Mouse (Mus musculus) testis, postnatal 14 days (tissue): ENCODE results near the gene Igf1r.

Source experiments
- DNase-seq: peaks from one replicate; pipeline ENCODE4 v3.0.0; 2021; ENCODE audit warnings: low spot score

The Igf1r gene

GRCm38 (mm10) chr7:68227621-68228020, 275.0 kb downstream of the Igf1r start:
- no peak for DNase-seq

DNA sequence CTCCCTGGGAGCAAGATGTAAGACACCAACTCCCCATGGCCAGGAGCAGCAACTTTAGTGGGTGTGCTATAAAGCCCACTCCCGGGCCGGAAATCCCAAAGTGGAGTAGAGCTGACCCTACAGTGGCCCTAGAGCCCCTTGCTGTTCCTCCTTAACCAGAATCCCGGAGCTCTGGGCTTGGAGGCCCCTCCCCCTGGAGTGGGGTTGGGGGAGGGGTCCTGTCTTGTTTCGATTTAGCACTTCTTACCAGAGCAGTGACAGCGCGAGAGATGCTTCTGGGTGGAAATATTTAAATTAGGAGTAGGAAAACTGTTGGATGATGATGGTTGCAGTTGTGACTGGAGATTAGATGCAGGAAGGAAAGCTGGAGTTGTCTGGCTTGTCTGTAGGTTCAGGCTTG, 275.9 kb downstream of the Igf1r start:
- DNase-seq, result no peak

DNA sequence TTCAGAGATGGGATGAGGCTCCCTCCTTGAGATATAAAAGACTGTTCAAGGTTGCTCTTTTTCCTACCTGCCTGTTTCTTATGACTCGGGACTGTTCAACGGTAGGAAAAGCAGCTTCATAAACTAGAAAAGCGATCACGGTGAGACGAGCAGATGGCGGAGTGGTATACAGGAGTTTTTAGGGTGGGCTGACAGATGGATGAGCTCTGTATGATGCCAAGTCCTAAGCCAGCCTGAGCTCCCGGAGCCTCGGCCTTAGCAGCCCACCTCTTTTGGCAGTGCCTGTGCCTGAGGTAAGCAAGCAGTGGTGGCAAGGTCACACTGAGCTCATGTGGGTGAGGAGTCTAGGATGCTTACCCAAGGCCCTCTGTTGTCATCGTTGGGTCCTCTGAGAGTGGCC, 278.2 kb downstream of the Igf1r start:
- DNase-seq, result no peak

DNA sequence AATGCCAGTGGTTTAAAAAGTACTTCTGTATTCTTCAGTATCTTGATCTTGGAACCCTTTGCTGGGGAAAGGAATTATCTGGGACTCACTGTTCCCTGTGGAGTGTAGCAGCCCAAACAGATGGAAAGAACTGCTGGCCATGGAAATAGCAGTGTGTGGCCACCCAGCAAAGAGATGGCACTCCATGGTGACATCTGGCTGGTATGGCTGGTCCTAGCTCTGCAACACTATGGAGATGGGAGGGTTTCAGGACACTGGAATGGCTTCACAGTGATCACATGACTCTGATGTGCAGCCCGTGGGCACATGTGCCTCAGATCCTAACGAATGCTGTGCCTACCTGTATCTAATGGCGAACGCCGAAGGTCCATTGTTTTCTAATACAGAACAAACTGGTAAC, 279.9 kb downstream of the Igf1r start:
- no peak for DNase-seq

- no peak for DNase-seq
These were observed 281.1 kb downstream of the Igf1r start for GRCm38 (mm10) chr7:68233619-68234223.

DNA sequence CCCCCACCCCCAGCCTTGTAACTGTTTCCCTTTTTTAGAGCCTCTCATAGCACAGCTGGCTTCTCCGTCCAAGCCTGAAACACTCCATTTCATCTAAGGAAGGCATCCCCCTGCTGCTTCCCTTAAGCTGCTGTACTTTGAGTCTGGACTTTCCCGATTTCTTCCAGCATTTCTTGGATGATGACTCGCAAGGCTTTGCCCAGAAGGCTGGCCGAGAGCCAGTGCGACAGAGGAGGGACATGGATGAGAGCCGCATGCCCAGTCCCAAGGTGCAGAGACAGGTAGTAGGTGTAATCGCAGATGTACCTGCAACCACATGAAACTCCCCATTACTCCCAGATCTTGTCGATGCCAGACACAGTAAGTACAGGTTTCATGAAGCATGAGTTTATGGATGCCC, 284.2 kb downstream of the Igf1r start:
- no peak for DNase-seq

DNA sequence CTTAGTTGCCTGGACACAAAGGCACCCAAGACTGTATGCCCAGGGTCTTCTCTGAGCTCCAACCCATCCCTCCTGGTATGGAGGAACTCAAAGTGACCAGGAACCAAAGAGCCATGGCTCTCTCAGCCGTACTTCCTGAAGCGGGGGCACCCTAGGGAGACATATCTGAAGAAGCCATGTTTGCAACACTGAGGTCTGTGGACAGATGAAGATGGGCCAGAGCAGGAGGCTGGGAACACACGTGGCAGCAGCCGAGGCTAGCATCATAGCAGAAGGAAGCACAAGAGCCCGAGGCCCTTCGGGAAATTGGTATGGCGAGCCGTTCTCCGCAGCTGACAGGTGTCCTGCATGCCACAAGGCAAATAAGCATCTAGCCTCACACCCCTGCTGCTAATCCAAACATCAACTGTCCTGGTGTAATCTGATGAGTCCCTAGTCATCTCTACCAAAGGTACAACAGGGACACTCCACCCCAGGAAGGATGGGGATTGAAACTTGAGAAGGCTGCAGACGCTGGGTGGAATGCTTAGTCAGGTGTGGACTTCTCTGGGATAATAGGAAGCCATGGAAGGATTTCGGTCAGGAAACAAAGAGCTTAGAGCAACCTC, 286.7 kb downstream of the Igf1r start:
- no peak for DNase-seq

GRCm38 (mm10) chr7:68241205-68241604, 288.6 kb downstream of the Igf1r start:
- DNase-seq, result no peak

DNA sequence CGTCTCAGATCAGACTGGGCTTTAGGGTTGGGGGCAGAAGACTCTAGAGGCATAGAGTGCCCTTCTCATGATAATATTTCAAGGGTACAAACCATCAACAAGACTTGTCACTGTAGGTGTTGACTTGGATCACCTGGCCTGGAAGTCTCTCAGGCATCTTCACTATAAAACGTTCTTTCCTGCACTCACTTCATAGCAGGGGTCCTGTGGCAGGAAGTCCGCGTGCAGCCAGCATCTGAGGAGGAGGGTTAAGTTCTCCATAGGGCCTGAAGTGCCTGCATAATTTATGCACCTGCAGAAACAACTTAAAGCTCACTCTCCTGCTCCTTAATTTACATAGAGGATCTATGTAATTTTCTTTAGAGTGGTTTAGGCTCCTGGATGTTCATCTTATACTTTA, 293.1 kb downstream of the Igf1r start:
- DNase-seq, result no peak

DNA sequence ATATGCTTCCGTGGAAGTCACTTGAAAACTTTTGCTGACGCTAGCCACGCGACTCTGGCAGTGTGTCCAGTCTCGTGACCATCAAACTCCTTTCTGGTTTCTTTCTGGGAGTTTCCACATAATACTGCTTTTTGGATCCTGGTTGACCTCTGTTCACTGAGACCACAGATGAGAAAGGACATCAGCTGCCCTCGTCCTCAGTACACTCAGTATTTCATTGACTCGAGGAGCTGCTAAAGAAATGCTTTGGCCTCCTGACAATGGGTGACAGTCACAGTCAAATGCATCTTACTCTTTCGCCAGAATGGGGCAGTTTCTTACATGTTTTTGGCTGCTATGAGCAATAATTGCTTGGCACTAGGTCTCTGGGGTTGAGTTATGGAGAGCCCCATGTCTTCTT, 293.6 kb downstream of the Igf1r start:
- no peak for DNase-seq

DNA sequence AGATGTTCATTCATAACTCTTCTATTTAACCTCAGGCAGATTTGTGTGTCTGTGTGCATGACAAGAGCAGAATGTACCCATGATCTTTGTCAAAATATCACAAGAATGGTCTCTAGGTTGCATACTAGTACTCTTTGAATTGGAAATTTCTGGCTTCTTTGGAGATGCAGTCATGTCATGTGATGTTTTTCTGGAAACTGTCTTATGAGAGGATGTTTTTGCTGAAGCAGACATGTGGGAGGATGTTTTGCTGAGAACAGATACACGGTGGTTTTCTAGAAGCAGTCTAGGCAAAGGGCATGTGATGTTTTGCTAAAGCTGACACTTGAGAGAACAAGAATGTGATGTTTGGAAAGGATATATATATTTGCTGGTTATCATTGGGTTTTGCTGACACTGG, 297.8 kb downstream of the Igf1r start:
- DNase-seq, result no peak

DNA sequence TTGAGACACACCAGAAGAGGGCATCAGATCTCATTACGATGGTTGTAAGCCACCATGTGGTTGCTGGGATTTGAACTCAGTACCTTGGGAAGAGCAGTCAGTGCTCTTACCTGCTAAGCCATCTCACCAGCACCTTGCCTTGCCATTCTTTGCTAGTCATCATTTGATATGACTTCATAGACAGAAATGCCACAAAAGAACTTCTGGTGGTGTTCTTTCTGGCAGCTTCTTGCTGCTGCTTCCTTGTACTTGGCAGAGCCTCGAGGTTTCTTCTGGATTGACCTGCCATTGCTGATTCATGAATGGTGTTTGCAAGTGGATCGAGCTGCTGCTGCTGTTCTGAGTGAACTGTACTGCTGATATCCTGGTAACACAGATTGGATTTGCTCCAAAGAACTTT, 298.3 kb downstream of the Igf1r start:
- no peak for DNase-seq

DNA sequence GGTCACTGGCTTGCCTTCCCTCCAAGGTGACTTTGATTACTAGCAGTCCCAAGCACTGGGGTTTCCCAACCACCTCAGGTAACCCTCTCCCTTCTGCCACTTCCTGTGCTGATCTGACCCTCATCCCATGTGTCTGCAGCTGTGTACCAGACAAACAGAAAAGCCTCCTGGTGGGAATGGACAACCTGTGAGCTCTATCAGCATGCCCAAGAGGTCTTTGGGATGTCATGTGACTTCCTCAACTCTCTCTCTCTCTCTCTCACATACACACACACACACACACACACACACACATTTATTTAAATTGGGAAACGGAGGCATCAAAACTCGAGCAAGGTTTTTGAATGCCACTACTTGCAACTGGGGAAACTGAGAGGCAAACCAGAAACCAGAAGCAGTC, 305.1 kb downstream of the Igf1r start:
- no peak for DNase-seq

DNA sequence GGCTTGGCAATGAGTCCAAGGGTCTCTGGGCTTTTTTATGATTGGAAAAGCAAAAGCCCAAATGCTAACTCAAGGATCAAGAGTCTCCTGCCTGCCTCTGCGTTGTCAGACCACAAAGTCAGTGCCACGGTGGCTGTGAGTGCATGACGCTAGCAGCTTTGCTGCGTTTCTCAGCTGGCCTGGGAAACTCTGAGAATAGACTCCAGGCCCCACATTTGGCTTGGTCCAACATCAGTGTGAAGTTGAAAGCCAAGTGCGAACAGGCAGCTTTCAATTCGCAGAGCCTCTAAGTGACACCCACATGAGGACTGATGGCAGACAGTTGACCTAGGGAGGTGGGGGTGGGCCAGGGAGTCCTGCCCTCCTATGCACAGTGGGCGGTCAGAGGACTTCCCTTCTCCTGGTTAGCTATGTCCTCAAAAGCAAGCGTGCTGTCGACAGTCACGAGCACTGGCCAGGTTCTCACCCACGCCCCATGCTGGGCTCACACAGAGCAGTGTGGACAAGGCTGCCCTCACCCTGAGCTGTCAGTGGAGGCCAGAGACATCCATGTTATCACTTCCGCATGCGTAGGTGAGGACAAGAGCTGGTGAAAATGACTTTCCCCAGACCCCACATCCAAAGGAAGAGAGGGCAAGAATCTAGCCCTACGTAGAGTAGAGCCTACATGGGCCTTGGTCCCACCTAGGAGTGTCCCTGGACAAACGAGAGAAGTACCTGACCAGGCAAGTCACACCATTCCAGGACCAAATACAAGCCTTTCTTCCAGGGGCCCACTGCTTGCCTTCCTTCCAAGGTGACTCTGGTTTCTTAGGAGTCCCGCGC, 305.9 kb downstream of the Igf1r start:
- DNase-seq, result no peak

DNA sequence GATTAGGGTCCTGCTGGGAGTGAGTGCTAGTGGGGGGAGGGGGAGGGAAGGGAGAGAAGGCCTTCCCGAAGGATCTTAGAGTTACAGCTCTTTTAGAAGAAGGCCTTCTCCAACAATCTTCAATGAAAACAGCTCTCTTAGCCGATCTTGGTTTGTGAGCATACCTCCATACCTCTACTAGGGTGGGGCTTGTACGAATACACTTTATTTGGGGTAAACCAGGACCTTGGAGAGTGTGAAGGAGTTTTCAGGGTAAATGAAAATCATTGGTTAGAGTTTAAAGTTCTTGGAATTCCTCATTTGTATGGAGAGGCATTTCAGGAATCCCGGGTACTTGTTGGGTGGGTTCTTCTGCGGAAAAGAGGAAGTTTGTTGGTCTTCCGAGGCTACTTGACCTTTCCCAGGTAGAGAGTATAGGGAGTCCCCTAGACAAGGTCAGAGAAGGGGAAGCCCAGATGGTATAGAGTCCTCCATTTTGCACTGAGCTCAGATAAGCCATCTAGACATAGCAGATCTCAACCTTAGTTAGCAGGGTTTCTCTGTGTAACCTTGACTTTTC, 307.0 kb downstream of the Igf1r start:
- DNase-seq, result no peak

DNA sequence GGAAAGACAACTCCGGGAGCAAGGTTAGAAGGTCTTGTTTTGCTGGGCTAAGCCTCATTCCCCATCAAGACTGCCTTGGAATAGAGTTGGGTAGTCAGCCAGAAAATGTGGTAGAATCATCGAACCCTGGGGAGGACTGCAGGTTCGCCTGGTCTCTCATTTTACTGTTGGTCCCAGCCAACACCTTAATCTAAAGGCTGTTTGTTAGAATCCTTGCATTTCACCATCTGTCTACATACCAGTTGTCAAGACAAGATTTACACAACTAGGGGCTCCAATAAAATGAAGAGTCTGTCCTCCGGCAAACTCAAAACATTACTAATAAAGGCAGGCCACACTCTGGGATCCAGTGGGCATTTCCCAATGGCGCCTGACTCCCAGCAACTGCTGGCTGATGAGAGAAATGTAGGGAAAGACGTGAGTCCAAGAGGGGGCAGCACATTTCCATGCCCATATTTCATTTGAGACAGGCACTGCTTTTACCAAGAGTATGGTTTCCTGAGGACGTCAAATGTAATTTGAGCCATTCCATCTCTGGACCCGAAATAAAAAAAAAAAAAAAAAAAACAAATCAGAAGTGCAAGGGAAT, 310.1 kb downstream of the Igf1r start:
- no peak for DNase-seq

GRCm38 (mm10) chr7:68263346-68264027, 310.9 kb downstream of the Igf1r start:
- DNase-seq, result no peak

DNA sequence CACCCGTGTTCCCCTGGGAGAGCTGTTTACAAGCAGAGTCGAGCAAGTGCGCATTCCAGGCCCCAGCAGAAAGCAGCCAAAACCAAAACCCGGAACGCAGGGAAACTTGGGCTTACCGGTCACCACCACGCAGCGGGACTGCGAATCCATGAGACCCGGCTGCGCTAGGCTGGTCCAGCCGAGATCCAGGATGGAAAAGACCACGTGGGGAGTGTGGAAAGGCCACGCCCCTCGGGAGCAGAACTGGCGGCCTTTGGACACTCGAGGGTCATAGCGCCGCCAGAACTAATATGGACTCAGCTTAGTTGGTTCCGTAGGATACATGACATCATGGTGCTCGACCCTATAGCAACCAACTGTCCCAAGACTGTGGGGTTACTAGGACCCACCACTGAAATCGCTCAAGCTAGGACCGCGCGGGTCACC, 311.4 kb downstream of the Igf1r start, which contains the start of gene Pgpep1l:
Gene Pgpep1l, minus strand, starts transcription at position 206 of the 426 bp plus-strand sequence.
- peak; percentile 58 for DNase-seq

GRCm38 (mm10) chr7:68264531-68264930, 311.9 kb downstream of the Igf1r start:
- DNase-seq, result peak; percentile 42

DNA sequence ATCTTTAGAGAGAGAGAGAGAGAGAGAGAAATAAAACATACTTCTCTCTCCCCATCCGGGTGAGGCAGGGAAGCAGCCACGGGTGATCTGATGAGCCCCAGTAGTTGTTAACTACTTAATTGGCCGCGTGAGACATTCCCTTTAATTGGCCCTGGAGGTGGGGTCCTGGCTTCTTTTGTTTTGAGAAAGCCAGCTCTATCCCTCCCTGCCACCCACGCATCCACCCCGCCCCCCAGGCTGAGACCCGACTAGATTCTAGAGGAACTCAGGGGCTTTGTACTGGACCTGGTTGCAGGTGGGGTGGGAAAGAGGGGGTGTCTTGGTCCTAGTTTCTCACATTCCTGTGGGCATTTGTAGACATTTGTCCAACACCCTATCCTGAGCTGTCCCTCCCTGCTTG, 312.8 kb downstream of the Igf1r start:
- DNase-seq, result no peak

GRCm38 (mm10) chr7:68266691-68267090, 314.1 kb downstream of the Igf1r start:
- no peak for DNase-seq

- no peak for DNase-seq
These were observed 317.9 kb downstream of the Igf1r start for GRCm38 (mm10) chr7:68270551-68270950.
